Mouse (Mus musculus) spleen, adult 2 months (tissue): ENCODE measurements around the gene Gm2075.
"Not testable (repeated sequence)": the region's sequence is repeated elsewhere in the genome, so short reads cannot be mapped to it uniquely, and the experiment has no call there.

Source experiments
- CTCF ChIP-seq: fragments of 200-500 bp; IDR thresholded peaks from 2 replicates; pipeline ENCODE4 v1.5.1; 2011; ENCODE audit warnings: mild to moderate bottlenecking, inconsistent platforms; ENCODE audit not compliant: insufficient read depth, insufficient read length, insufficient replicate concordance; ENCODE audit errors: extremely low read depth
- POLR2A ChIP-seq: fragments of 200-500 bp; IDR thresholded peaks from 2 replicates; pipeline ENCODE4 v1.6.1; 2011; ENCODE audit warnings: low read depth, low read length, inconsistent platforms

DNA sequence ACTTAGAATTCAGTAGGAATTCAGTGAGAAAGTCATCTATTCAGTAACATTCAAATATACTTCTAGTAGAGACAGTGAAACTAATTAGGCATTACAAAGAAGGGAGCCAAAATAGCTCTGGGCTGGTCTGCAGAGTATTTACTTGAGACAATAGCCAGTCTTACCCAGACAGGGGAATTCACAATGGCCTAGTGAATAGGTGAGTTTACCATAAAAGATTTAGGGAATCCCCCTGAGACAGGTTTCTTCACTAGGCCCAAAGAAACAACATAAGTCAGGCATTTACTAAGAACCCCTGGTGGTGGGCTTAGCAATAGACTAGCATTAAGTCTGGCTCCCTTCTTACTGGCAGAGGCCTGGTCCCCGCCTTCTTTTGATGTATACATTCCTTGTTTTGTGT, 33.6 kb downstream of the Gm2075 start:
- TF ChIP-seq CTCF, POLR2A: not testable (repeated sequence)
